Mouse (Mus musculus) cerebral cortex, adult 2 months (tissue): Measurements from ENCODE around the gene Anks1.

Experiments used
- WGBS: fragments of 180-500 bp; shearing (Covaris S2); methylation state at CpG from one replicate; pipeline ENCODE4 v1.1.7; 2018; 5-methylcytosine and 5-hydroxymethylcytosine counted together

Gene Anks1

DNA sequence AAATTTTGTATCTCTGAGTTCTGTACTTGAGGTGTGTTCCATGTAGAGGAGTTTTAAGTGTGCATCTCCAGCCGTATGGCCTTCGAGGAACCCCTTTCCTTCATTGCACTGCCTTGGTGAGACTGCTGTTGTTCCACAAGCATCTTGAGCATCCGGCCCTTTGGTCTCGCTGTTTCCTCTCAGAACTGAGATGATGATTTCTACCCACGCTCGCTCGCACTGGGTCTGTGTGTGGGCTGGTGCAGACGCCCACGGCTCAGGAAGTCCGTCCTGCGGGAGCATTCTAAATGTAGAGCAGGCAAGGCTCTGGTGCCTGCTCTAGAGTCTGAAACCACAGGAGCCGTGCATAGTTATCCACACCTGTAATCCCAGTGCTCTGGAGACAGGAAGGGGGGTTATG lies 88.1 kb downstream of the Anks1 start:
- WGBS: 36% methylated on average over 12 of the region's 12 CpGs

DNA sequence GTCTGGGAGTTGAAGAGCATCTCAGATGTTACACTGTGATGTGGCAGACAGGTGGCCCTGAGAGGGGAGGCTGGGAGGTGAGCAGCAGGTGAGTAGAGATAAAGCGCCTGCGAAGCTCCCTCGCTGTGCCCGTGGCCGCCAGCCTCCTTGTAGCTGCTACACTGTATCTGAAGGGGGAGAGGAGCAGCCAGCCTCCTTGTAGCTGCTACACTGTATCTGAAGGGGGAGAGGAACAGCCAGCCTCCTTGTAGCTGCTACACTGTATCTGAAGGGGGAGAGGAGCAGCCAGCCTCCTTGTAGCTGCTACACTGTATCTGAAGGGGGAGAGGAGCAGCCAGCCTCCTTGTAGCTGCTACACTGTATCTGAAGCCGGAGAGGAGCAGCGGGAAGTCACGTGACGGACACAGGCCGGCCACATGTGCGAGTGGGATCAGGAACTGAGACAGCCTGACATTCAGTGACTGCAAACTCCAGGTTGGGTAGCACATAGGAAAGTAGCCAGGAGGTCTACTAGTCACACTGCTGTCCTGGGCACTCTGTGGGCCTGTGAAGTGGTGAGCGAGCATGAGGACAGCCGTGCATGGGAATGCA lies 90.7 kb downstream of the Anks1 start:
- 71% methylated on average over 13 of the region's 13 CpGs for WGBS

DNA sequence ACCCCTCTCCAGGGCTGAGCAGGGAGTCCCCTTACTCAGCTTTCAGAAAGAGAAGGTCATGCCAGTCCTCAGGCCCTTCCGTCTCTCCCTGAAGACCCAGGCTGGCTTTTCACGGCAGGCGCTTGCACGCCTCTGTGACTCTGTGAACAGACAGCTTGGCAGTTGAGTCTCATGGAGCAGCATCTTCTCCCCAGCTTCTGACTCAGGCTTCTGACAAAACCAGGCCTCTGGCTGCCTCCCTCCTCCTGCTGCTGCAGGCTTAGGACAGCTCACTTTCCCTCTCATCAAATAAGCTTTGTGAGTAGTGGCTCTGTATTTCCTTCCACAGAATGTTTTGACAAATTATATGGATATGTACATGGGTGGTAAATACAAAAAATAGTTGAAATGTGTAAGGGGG lies 91.3 kb downstream of the Anks1 start:
- WGBS: 37% methylated on average over 4 of the region's 4 CpGs

GRCm38 (mm10) chr17:28000851-28001250 lies 91.7 kb downstream of the Anks1 start:
- WGBS: 89% methylated on average over 1 of the region's 1 CpGs

DNA sequence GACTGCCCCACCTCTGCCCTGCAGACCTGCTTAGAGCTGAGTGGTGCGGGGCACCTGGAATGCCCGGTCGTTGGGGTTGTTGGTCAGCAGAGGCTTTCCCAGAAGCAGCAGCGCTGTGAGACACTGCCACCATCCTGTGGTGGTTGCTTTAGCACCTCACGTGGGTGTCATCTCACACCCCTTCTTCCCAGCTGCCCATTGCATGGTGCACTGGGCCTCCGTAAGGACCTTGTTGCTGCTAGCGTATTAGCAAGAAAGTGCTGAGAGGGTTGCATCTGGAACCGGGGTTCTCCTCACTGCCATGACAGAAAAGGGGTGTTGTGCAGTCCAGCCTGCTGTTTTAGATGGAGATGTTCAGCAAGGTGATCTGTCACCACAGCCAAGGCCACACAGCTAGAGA lies 97.1 kb downstream of the Anks1 start:
- WGBS: 74% methylated on average over 8 of the region's 8 CpGs

DNA sequence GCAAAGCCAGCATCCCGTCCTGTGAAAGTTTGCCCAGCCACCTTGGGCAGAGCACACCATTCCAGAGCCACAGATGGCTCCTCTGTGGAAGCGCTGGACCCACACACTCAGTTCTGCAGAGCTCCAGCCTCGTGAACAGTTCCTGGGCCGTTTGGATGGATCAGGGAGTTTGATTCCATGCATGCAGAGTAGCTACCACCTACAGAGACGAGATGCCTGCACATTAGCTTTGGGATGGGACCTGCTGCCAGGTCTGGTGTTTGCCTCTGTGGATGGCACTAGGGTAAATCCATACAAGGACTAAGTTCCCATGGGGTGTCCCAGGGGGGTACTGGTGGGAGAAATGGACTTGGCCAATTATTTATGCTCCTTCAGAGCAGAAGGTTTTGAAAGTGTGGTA lies 97.5 kb downstream of the Anks1 start:
- 31% methylated on average over 5 of the region's 5 CpGs for WGBS

- 20% methylated on average over 29 of the region's 29 CpGs for WGBS
Measured at GRCm38 (mm10) chr17:28007179-28007811, 98.2 kb downstream of the Anks1 start.

- WGBS: 57% methylated on average over 27 of the region's 27 CpGs
Measured at GRCm38 (mm10) chr17:28007857-28008564, 98.9 kb downstream of the Anks1 start.

- 49% methylated on average over 8 of the region's 8 CpGs for WGBS
Measured at GRCm38 (mm10) chr17:28008565-28008981, 99.5 kb downstream of the Anks1 start.

- 48% methylated on average over 10 of the region's 10 CpGs for WGBS
Measured at GRCm38 (mm10) chr17:28009066-28009715, 100.1 kb downstream of the Anks1 start.

DNA sequence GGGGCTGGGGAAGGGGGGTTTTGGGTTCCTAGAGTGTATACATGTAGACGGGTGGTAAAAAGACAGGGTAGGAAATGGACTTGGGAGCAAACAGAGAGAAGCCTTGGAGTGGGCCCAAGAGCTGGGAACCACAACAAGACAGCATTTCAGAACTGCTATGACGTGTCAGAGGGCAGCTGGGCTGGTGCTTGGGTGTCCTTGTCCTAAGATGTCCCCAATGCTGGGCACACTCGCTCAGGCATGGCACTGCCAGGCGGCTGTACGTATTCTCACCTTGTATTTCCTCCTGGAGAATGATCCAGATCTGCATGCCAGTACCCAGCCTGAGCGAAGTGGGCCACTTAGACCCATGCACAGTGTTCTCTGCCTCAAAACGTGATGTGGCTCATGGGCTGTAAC lies 100.6 kb downstream of the Anks1 start:
- WGBS: 53% methylated on average over 7 of the region's 7 CpGs

DNA sequence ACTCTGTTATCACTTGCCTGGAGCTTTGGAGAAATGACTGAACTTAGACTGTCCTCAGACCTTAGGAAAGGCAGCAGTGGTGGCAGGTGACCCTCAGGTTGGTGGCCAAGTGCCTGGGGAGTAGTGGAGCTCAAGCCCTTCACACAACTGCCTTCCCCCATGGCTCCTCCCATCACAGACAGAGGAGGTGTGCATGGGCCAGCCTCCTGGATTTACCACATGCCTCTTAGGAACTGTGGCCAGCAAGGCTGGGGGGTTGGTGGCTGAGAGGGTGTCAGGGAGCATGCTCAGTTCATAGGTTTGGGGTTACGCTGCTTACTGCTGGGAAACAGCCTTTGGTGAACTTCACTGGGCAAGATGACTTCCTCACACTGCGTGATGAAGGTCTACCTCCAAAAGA lies 101.8 kb downstream of the Anks1 start:
- WGBS: 92% methylated on average over 2 of the region's 2 CpGs

DNA sequence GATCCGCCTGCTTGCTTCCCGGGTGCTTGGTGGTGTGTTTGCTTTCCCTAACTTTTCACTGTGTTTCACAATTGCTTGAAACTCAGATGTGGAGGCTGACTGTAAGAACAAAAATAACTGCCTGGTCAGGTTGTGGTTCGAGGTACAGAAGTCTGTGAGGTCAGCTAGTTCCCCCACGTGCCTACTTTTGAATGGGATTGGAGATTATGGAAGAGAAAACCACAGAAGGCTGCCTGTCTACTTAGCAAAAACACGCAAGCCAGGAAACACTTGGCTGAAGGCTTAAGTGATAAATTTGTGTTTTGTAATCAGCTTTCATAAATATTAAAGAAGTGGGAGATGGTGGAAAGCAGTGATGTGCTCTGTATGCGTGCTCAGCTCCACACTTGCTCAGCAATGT lies 103.7 kb downstream of the Anks1 start:
- WGBS: 47% methylated on average over 6 of the region's 6 CpGs

- WGBS: 24% methylated on average over 12 of the region's 12 CpGs
Measured at GRCm38 (mm10) chr17:28013259-28013875, 104.3 kb downstream of the Anks1 start.

DNA sequence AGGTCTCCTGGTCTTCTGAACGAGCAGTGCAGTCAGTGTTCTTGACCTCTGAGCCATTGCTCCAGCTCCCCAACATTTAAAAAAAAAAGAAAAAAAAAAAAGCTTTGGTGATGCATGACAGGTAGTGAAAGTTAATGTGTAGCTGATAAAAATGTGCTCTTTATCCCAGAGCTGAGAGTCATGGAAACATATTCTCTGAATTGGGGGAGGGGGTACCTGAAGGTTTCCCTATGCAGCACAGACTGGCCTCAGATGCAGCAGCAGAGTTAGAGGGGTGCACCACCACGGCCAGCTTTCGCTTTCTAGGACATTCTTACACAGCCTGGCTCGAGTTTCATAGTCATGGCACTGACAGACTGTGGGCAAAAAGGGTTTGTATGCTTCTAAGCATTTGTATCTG lies 105.3 kb downstream of the Anks1 start:
- 50% methylated on average over 4 of the region's 4 CpGs for WGBS

DNA sequence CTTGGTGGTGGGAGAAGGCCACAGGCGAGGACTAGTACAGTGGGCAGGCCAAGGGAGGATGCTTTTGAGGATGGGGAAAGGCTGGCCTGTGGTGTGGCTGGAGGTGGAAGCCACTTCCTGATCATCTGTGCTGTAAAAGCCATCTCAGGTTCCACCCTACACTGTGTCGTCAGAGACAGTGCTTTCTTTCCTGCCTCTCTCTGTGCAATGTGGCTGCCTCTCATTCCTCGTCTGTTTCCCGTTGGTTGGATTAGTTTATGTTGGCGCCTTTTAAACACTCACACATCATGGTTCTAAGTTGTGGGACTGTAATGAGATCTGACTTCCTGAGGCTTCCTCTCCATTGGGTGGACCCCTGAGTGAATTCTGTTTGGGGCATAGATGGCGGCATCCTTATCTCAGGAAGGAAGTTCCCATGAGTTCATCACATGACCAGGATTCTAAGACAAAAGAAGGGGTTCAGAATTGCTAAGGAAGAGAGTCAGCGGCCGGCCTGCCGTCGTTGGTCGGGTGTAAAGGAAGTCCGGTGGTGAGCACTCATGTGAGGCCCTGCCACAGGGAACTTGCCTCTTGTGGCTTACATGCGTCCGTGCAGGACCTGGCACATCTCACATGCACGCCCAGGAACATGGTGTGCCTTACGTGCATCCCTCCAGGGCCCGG lies 106.1 kb downstream of the Anks1 start:
- WGBS: 69% methylated on average over 17 of the region's 17 CpGs

DNA sequence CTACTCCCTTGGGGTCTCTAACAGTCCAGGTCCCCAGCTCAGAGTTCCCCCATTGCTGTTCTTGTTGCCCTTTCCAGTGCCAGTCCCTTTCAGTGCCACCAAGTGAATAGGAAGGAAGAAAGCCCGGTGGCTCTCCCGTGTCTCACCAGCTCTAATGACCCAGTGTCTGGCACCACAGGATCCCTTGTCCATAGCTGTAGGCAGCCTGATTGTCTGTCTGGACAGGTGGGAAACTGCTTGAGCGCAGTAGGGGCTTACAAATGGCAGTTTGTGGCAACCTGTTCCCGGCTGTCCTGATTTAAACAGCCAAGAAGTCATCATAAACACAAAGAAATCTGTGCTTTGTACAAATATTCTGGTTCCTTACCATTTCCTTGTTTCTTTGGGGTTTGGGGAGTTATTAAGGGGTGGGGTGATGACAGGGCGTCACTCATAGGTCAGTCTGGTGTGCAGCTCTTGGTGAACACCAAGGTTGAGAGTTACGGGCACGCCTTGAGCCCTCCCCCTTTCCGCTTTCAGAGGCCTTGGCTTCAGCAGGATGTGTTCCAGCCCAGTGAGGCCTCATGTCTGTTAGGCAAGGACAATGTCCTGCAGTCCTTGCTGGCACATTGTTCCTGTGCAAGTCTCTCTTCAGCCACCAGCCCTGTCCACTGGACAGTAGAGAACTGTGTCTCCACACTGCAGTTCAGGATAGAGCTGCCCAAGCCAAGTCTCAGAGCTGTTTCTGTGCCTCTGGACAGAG lies 107.1 kb downstream of the Anks1 start:
- 74% methylated on average over 8 of the region's 8 CpGs for WGBS

DNA sequence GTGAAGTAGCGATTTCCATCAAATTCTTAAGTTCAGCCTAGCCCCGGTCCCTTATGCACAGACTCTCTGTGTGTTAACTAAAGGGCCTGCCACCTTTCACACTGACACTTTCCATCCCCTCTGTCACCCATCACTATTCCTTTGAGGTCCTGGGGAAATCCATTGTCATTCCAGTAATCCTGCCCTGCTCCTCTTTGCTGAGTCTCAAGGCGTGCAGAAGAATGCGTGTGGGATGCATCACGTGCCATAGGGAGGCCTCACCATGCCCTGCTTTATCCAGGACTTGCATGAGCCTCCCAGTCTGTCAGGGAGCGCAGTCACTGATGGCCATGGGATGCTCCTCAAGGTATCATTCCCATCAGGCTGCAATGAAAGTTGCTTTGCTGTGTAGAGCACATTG lies 109.2 kb downstream of the Anks1 start:
- 77% methylated on average over 6 of the region's 6 CpGs for WGBS

DNA sequence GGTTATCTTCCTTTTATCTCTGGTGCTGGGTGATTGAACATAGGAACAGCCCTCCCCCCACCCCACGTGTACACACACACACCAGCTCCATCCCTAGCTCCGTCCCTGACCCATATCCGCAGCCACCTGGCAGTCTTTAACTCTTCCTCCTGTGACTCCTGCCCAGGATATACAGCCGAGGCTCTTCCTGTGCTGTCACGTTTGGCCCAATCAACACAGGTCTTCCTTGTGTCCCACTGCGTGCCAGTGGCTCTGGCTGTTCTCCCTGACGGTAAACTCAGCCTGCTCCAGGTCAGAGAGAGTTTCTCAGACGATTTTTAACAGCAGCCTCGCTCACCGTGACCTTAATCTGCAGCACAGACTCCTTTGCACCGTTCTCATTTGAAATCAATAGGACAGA lies 109.7 kb downstream of the Anks1 start:
- 75% methylated on average over 11 of the region's 11 CpGs for WGBS

GRCm38 (mm10) chr17:28019785-28020696 lies 110.9 kb downstream of the Anks1 start:
- 81% methylated on average over 21 of the region's 21 CpGs for WGBS
